Mouse (Mus musculus) midbrain, embryonic 15.5 days (tissue): ENCODE results near the gene Rhbdl3. TPM values are rescaled to one million over a fixed set of nuclear protein-coding genes. Genes with fewer than 3 reads are reported as not detected.

Source experiments
- ATAC-seq: fragments of 200-750 bp; cut with Nextera tagmentation; replicated peaks from 2 replicates; pipeline ENCODE4 v1.8.0; 2017; ENCODE audit warnings: moderate TSS enrichment
- H3K27ac ChIP-seq: fragments of 300-500 bp; sonication (generic); 2 replicates; pipeline ENCODE4 v1.5.1; 2015; ENCODE audit warnings: mild to moderate bottlenecking, inconsistent platforms
- H3K27me3 ChIP-seq: fragments of 300-500 bp; sonication (generic); replicated peaks from 2 replicates; pipeline ENCODE4 v1.6.1; 2015; ENCODE audit warnings: inconsistent platforms
- H3K36me3 ChIP-seq: fragments of 300-500 bp; sonication (generic); replicated peaks from 2 replicates; pipeline ENCODE4 v1.6.1; 2015; ENCODE audit warnings: inconsistent platforms
- H3K4me1 ChIP-seq: fragments of 300-500 bp; sonication (generic); 2 replicates; pipeline ENCODE4 v1.6.1; 2015; ENCODE audit warnings: inconsistent platforms
- H3K4me2 ChIP-seq: fragments of 300-500 bp; sonication (generic); 2 replicates; pipeline ENCODE4 v1.6.1; 2015; ENCODE audit warnings: inconsistent platforms, mild to moderate bottlenecking, moderate library complexity
- H3K4me3 ChIP-seq: fragments of 300-500 bp; sonication (generic); 2 replicates; pipeline ENCODE4 v1.5.1; 2015; ENCODE audit warnings: mild to moderate bottlenecking, inconsistent platforms
- H3K9ac ChIP-seq: fragments of 300-500 bp; sonication (generic); 2 replicates; pipeline ENCODE4 v1.6.1; 2015; ENCODE audit warnings: mild to moderate bottlenecking, inconsistent platforms
- H3K9me3 ChIP-seq: fragments of 300-500 bp; sonication (generic); 2 replicates; pipeline ENCODE4 v1.6.1; 2016; ENCODE audit warnings: inconsistent platforms
- WGBS: fragments of 180-500 bp; shearing (Covaris S2); methylation state at CpG from one replicate; pipeline ENCODE4 v1.1.7; 2015; ENCODE audit warnings: mixed read lengths; 5-methylcytosine and 5-hydroxymethylcytosine counted together
- polyA plus RNA-seq: library from polyadenylated mRNA; unstranded; fragments of >200 nt; fragmentation: Nextera tagmentation; extraction: Ambion mirVana; gene quantifications from 2 replicates; pipeline ENCODE4 v1.2.1, GENCODE M21; 2015

Rhbdl3 gene
- polyA plus RNA-seq: 9.2 and 10.8 TPM in 2 replicates

GRCm38 (mm10) chr11:80300551-80301315 is at the start of gene Rhbdl3:
Gene Rhbdl3 (plus strand): TSS chr11:80300912.
- Histone ChIP-seq H3K4me2 (peak within 1 kb of the TSS; percentile 100), H3K9me3 (no peaks in the 10 kb centered on the region), H3K36me3 (no peaks in the 10 kb centered on the region), H3K27ac (peak within 1 kb of the TSS; percentile 68), H3K9ac (peak within 1 kb of the TSS; percentile 50), H3K27me3 (no peaks in the 10 kb centered on the region), H3K4me3 (peak within 1 kb of the TSS; percentile 74), H3K4me1 (peaks cover 45% of the 10 kb centered on the region)
- ATAC-seq: peak; percentile 46
- under 1% methylated on average over 67 of the region's 81 CpGs for WGBS

DNA sequence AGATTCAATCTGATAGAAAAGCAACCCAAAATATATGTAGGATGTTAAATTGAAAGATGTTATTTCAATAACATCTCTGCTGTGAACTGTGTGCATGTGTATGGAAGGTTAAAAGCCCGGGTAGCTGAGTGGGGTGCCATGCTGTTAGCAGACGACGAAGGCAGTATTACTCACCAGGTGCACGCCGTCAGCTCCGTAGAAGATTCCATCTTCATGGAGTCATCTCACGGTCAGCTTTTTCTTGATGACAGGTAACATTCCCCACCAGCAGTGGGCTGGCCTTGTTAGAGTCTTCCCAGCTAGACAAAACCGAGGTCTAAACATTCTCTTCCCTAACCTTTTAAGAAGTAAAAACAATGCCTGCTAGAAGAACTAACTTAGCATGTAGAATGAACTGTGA is 36.6 kb upstream of the Rhbdl3 start:
- WGBS: 93% methylated on average over 8 of the region's 8 CpGs
- no peak for ATAC-seq
- no peak overlapping the region for H3K4me2 ChIP-seq
- no peak overlapping the region for H3K4me3 ChIP-seq
- no peaks in the 10 kb centered on the region for H3K4me1 ChIP-seq
- no peak overlapping the region for H3K27ac ChIP-seq
- no peaks in the 10 kb centered on the region for H3K27me3 ChIP-seq
- peaks cover 11% of the 10 kb centered on the region; the same call in 1 of the 2 replicates for H3K36me3 ChIP-seq
- no peaks in the 10 kb centered on the region for H3K9me3 ChIP-seq
- H3K9ac ChIP-seq: no peak overlapping the region

- Histone ChIP-seq H3K4me3 (no peak overlapping the region), H3K4me1 (no peaks in the 10 kb centered on the region), H3K4me2 (no peak overlapping the region), H3K9ac (no peak overlapping the region), H3K27me3 (no peaks in the 10 kb centered on the region), H3K27ac (no peak overlapping the region), H3K36me3 (peaks cover 4% of the 10 kb centered on the region; the same call in 1 of the 2 replicates), H3K9me3 (no peaks in the 10 kb centered on the region)
- no peak for ATAC-seq
- 87% methylated on average over 5 of the region's 5 CpGs for WGBS
These were observed 29.6 kb upstream of the Rhbdl3 start for GRCm38 (mm10) chr11:80271096-80271495.

- Histone ChIP-seq H3K27me3 (no peaks in the 10 kb centered on the region), H3K4me1 (no peaks in the 10 kb centered on the region), H3K36me3 (no peaks in the 10 kb centered on the region), H3K27ac (no peak overlapping the region), H3K4me2 (no peak overlapping the region), H3K4me3 (no peak overlapping the region), H3K9me3 (no peaks in the 10 kb centered on the region), H3K9ac (no peak overlapping the region)
- 66% methylated on average over 3 of the region's 3 CpGs for WGBS
- ATAC-seq: no peak
These were observed 25.7 kb upstream of the Rhbdl3 start for GRCm38 (mm10) chr11:80275011-80275410.

DNA sequence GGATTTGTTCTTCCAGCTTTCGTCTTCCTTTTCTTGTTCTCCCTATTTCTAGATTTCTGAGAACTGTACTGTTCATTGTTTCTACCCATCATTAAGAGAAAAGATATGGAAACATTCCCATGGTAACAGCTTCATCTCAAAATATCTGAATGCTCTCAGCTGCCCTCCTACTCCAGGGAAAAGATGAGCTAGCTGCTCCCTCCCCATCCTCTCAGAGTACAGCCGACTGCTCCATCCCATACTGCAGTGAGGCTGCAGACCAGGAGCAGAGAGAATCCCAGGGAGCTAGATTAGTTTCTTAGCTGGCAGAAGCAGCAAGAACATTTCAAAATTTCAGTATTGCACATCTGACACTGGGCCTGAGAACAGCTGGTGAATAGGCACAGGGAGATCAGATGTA is 22.7 kb upstream of the Rhbdl3 start:
- no peak for ATAC-seq
- H3K27ac ChIP-seq: no peak overlapping the region
- no peak overlapping the region for H3K4me2 ChIP-seq
- no peaks in the 10 kb centered on the region for H3K9me3 ChIP-seq
- H3K36me3 ChIP-seq: no peaks in the 10 kb centered on the region
- H3K4me3 ChIP-seq: no peak overlapping the region
- no peaks in the 10 kb centered on the region for H3K27me3 ChIP-seq
- WGBS: 65% methylated on average over 2 of the region's 2 CpGs
- no peaks in the 10 kb centered on the region for H3K4me1 ChIP-seq
- no peak overlapping the region for H3K9ac ChIP-seq

DNA sequence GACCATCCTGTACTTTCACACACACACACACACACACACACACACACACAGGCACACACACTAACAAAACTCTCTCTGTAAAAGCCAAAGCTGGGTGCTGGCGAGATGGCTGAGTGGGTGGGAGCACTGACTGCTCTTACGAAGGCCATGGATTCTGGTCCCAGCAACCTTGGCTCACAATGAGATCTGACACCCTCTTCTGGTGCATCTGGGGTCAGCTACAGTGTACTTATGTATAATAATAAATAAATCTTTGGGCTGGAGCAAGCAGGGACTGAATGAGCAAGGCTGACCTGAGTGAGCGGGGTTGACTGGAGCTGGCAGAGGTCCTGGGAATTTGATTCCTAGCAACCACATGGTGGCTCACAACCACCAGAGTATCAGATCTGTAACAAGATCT is 16.9 kb upstream of the Rhbdl3 start:
- WGBS: 85% methylated on average over 3 of the region's 3 CpGs
- no peak overlapping the region for H3K27ac ChIP-seq

GRCm38 (mm10) chr11:80284641-80285040 is 16.1 kb upstream of the Rhbdl3 start:
- H3K4me3 ChIP-seq: no peak overlapping the region
- H3K27ac ChIP-seq: no peak overlapping the region
- no peaks in the 10 kb centered on the region for H3K9me3 ChIP-seq
- WGBS: 68% methylated on average over 6 of the region's 6 CpGs
- H3K4me1 ChIP-seq: peaks cover 4% of the 10 kb centered on the region
- no peaks in the 10 kb centered on the region for H3K27me3 ChIP-seq
- no peak overlapping the region for H3K4me2 ChIP-seq
- H3K36me3 ChIP-seq: no peaks in the 10 kb centered on the region
- H3K9ac ChIP-seq: no peak overlapping the region
- ATAC-seq: no peak

More for the DNA sequence above, 16.9 kb upstream of the Rhbdl3 start:
- no peaks in the 10 kb centered on the region for H3K27me3 ChIP-seq
- no peak for ATAC-seq
- H3K9ac ChIP-seq: no peak overlapping the region
- H3K4me3 ChIP-seq: no peak overlapping the region
- H3K36me3 ChIP-seq: no peaks in the 10 kb centered on the region
- H3K4me2 ChIP-seq: no peak overlapping the region
- no peaks in the 10 kb centered on the region for H3K9me3 ChIP-seq
- H3K4me1 ChIP-seq: no peaks in the 10 kb centered on the region

DNA sequence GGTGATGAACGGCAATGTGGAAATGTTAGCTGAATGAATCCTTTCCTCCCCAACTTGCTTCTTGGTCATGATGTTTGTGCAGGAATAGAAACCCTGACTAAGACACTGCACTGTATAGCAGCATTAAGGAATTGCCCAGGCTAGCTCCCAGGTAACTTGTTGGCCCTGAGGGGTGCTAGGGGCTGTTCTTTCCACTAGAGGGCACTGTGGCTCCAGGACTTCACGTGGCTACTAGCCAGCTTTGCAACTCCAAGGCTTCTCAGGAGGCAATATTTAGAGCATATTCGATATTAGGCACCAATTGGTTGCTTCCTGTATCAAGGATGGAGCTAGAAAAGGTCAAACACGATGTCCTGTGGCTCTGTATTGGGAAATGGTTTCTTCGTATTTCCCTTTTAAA is 13.6 kb upstream of the Rhbdl3 start:
- no peaks in the 10 kb centered on the region for H3K27me3 ChIP-seq
- H3K4me2 ChIP-seq: no peak overlapping the region
- H3K9me3 ChIP-seq: no peaks in the 10 kb centered on the region
- peaks cover 14% of the 10 kb centered on the region for H3K4me1 ChIP-seq
- no peaks in the 10 kb centered on the region for H3K36me3 ChIP-seq
- H3K27ac ChIP-seq: no peak overlapping the region
- no peak for ATAC-seq
- H3K4me3 ChIP-seq: no peak overlapping the region
- 18% methylated on average over 5 of the region's 5 CpGs for WGBS
- H3K9ac ChIP-seq: no peak overlapping the region

DNA sequence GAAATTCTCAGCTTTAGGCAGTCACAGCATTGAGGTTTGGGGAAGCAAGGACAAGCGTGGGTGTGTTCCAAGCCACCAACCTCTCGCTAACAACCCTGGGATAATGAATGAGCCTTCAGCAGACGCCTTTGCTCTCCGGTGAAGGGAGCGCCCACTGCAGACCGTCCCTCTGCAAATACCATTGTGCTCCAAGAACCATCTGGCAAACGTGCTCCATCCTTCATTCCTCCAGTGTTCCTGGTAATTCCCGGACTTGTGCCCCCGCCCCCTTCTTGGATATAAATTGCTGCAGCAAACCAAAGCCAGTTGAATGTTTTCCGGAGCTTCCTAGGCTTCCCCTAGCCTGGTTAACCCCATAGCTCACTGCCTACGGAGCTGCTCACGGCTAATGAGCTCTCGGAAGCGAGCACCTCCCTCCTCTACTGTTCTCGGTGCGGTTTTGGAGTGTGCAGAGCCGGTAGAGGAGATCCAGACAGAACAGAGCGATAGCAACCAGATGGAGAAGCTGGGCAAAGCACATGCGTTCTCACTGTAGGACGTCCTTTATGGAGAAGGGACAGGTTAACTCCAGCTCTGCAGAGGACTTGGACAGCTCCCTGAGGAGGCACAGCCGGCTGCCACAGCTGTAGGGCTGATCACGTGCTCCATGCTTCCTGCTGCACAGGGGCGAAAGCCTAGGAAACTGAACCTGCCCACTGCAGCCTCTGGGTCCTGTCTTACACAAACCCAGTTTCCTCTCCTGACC is 10.8 kb upstream of the Rhbdl3 start:
- H3K9ac ChIP-seq: peak overlapping the region; percentile 48
- H3K27ac ChIP-seq: peak overlapping the region; percentile 89
- peak; percentile 89 for ATAC-seq
- peak overlapping the region; percentile 41 for H3K4me3 ChIP-seq
- H3K4me2 ChIP-seq: peak overlapping the region; percentile 62
- H3K36me3 ChIP-seq: no peaks in the 10 kb centered on the region
- no peaks in the 10 kb centered on the region for H3K27me3 ChIP-seq
- H3K9me3 ChIP-seq: no peaks in the 10 kb centered on the region
- peaks cover 24% of the 10 kb centered on the region for H3K4me1 ChIP-seq
- under 1% methylated on average over 23 of the region's 23 CpGs for WGBS

GRCm38 (mm10) chr11:80291004-80291403 is 9.7 kb upstream of the Rhbdl3 start:
- Histone ChIP-seq H3K36me3 (no peaks in the 10 kb centered on the region), H3K27ac (peak overlapping the region; percentile 89; the same call in 1 of the 2 replicates), H3K4me3 (no peak overlapping the region), H3K9me3 (no peaks in the 10 kb centered on the region), H3K4me2 (no peak overlapping the region), H3K27me3 (no peaks in the 10 kb centered on the region), H3K9ac (no peak overlapping the region), H3K4me1 (peaks cover 33% of the 10 kb centered on the region)
- ATAC-seq: no peak
- WGBS: 66% methylated on average over 2 of the region's 2 CpGs

DNA sequence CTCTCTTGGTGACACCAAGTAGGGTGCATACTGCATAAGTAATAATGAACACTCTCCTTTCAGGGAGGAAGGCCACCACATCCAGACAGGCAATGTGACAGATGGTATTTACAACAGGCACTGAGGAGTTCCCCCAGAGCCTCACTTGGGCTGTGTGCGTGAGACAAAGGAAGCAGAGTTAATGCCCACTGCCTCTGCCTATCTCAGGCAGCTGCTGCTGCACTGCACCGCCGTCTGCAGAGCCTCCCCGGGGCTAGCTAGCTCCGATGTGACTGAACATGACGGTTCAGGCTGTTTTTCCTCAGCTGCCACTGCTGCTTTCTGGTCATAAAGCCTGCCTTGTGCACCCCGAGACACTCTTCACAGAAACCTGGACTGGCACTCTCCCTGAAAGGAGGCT is 8.2 kb upstream of the Rhbdl3 start:
- no peak for ATAC-seq
- peaks cover 33% of the 10 kb centered on the region for H3K4me1 ChIP-seq
- H3K36me3 ChIP-seq: no peaks in the 10 kb centered on the region
- H3K9me3 ChIP-seq: no peaks in the 10 kb centered on the region
- H3K4me3 ChIP-seq: no peak overlapping the region
- WGBS: 21% methylated on average over 7 of the region's 7 CpGs
- H3K9ac ChIP-seq: 0 out of 2 replicates have a peak overlapping the region, but pooled peaks have one; percentile 8
- no peak overlapping the region for H3K4me2 ChIP-seq
- H3K27me3 ChIP-seq: no peaks in the 10 kb centered on the region
- H3K27ac ChIP-seq: peak overlapping the region; percentile 68

- Histone ChIP-seq H3K36me3 (no peaks in the 10 kb centered on the region), H3K4me3 (no peak overlapping the region), H3K9ac (no peak overlapping the region), H3K9me3 (no peaks in the 10 kb centered on the region), H3K4me1 (peaks cover 37% of the 10 kb centered on the region), H3K4me2 (no peak overlapping the region), H3K27ac (no peak overlapping the region), H3K27me3 (no peaks in the 10 kb centered on the region)
- no peak for ATAC-seq
- WGBS: 26% methylated on average over 9 of the region's 9 CpGs
These were observed 5.6 kb upstream of the Rhbdl3 start for GRCm38 (mm10) chr11:80295066-80295465.
